Mouse (Mus musculus) neural tube, embryonic 12.5 days (tissue): ENCODE measurements around the gene Laptm5. TPM values are rescaled to one million over a fixed set of nuclear protein-coding genes. Genes with fewer than 3 reads are reported as not detected.

ENCODE experiments used
- ATAC-seq: fragments of 200-750 bp; cut with Nextera tagmentation; 2 replicates; pipeline ENCODE4 v1.8.0; 2017; ENCODE audit warnings: low read depth, mild to moderate bottlenecking, moderate TSS enrichment, moderate library complexity; ENCODE audit not compliant: low FRiP score
- H3K27ac ChIP-seq: fragments of 300-500 bp; sonication (generic); 2 replicates; pipeline ENCODE4 v1.5.1; 2016
- H3K27me3 ChIP-seq: fragments of 300-500 bp; sonication (generic); replicated peaks from 2 replicates; pipeline ENCODE4 v1.6.1; 2016; ENCODE audit warnings: mild to moderate bottlenecking
- H3K36me3 ChIP-seq: fragments of 300-500 bp; sonication (generic); 2 replicates; pipeline ENCODE4 v1.6.1; 2016; ENCODE audit warnings: mild to moderate bottlenecking
- H3K4me1 ChIP-seq: fragments of 300-500 bp; sonication (generic); 2 replicates; pipeline ENCODE4 v1.6.1; 2016
- H3K4me2 ChIP-seq: fragments of 300-500 bp; sonication (generic); replicated peaks from 2 replicates; pipeline ENCODE4 v1.6.1; 2016; ENCODE audit warnings: mild to moderate bottlenecking
- H3K4me3 ChIP-seq: fragments of 300-500 bp; sonication (generic); 2 replicates; pipeline ENCODE4 v1.5.1; 2016
- H3K9ac ChIP-seq: fragments of 300-500 bp; sonication (generic); 2 replicates; pipeline ENCODE4 v1.6.1; 2016; ENCODE audit warnings: mild to moderate bottlenecking
- H3K9me3 ChIP-seq: fragments of 300-500 bp; sonication (generic); 2 replicates; pipeline ENCODE4 v1.6.1; 2016; ENCODE audit warnings: mild to moderate bottlenecking
- WGBS: fragments of 180-500 bp; shearing (Covaris S2); methylation state at CpG from one replicate; pipeline ENCODE4 v1.1.7; 2016; 5-methylcytosine and 5-hydroxymethylcytosine counted together
- polyA plus RNA-seq: library from polyadenylated mRNA; unstranded; fragments of >200 nt; fragmentation: Nextera tagmentation; extraction: Ambion mirVana; gene quantifications from 2 replicates; pipeline ENCODE4 v1.2.1, GENCODE M21; 2016

Laptm5 gene
- polyA plus RNA-seq, 1 experiment from 2014 or later: 23.0 TPM

GRCm38 (mm10) chr4:130973332-130974263 is 60.7 kb downstream of the Laptm5 start:
- H3K4me2 ChIP-seq: no peak overlapping the region
- H3K9ac ChIP-seq: no peak overlapping the region
- no peak overlapping the region for H3K27ac ChIP-seq
- WGBS: 67% methylated on average over 19 of the region's 19 CpGs
- H3K27me3 ChIP-seq: 0 out of 2 replicates have a peak, but pooled peaks cover 3% of the 10 kb centered on the region
- peaks cover 5% of the 10 kb centered on the region; the same call in 1 of the 2 replicates for H3K9me3 ChIP-seq
- no peaks in the 10 kb centered on the region for H3K4me1 ChIP-seq
- no peak for ATAC-seq
- no peaks in the 10 kb centered on the region for H3K36me3 ChIP-seq
- no peak overlapping the region for H3K4me3 ChIP-seq

- Histone ChIP-seq H3K9ac (no peak overlapping the region), H3K27ac (no peak overlapping the region), H3K9me3 (no peaks in the 10 kb centered on the region), H3K27me3 (0 out of 2 replicates have a peak, but pooled peaks cover 4% of the 10 kb centered on the region), H3K4me2 (no peak overlapping the region), H3K4me3 (no peak overlapping the region), H3K4me1 (no peaks in the 10 kb centered on the region), H3K36me3 (no peaks in the 10 kb centered on the region)
- ATAC-seq: no peak
- WGBS: 80% methylated on average over 3 of the region's 3 CpGs
Measured at GRCm38 (mm10) chr4:130978981-130979380, 66.1 kb downstream of the Laptm5 start.

- no peak overlapping the region for H3K4me3 ChIP-seq
- H3K9ac ChIP-seq: no peak overlapping the region
- H3K9me3 ChIP-seq: no peaks in the 10 kb centered on the region
- no peaks in the 10 kb centered on the region for H3K27me3 ChIP-seq
- no peaks in the 10 kb centered on the region for H3K36me3 ChIP-seq
- no peak for ATAC-seq
- H3K27ac ChIP-seq: no peak overlapping the region
- no peaks in the 10 kb centered on the region for H3K4me1 ChIP-seq
- 78% methylated on average over 17 of the region's 17 CpGs for WGBS
- H3K4me2 ChIP-seq: no peak overlapping the region
Measured at GRCm38 (mm10) chr4:130984416-130985182, 71.7 kb downstream of the Laptm5 start.

Other genes starting within 250 kb of the Laptm5 start
- gene Pum1, start 249.8 kb upstream of the Laptm5 start, polyA plus RNA-seq: 106 and 108 TPM in 2 replicates
- 49.4 and 54.2 TPM in 2 replicates for gene Sdc3, start 120.6 kb upstream of the Laptm5 start, polyA plus RNA-seq
- 0.29 and 0.62 TPM in 2 replicates for gene Matn1, start 31.3 kb downstream of the Laptm5 start, polyA plus RNA-seq